Mouse (Mus musculus) small intestine, adult 2 months (tissue): ENCODE measurements around the gene Selenop. TPM values are rescaled to one million over a fixed set of nuclear protein-coding genes. Genes with fewer than 3 reads are reported as not detected.

ENCODE experiments used
- H3K27ac ChIP-seq: fragments of 200-500 bp; 2 replicates; pipeline ENCODE4 v1.5.1; 2012; ENCODE audit warnings: low read depth, low read length, control low read depth, inconsistent platforms; ENCODE audit not compliant: insufficient read depth
- H3K27me3 ChIP-seq: fragments of 200-500 bp; 2 replicates; pipeline ENCODE4 v1.6.1; 2012; ENCODE audit warnings: mild to moderate bottlenecking, moderate library complexity, low read length, inconsistent platforms; ENCODE audit not compliant: control insufficient read depth, insufficient read depth
- H3K36me3 ChIP-seq: fragments of 200-500 bp; 2 replicates; pipeline ENCODE4 v1.6.1; 2012; ENCODE audit warnings: mild to moderate bottlenecking, low read length, control low read depth, inconsistent platforms; ENCODE audit not compliant: control insufficient read depth, insufficient read depth
- H3K4me1 ChIP-seq: fragments of 200-500 bp; 2 replicates; pipeline ENCODE4 v1.6.1; 2012; ENCODE audit warnings: low read length, inconsistent platforms, mixed read lengths; ENCODE audit not compliant: control insufficient read depth, insufficient read depth, insufficient read length
- H3K4me3 ChIP-seq: fragments of 200-500 bp; 2 replicates; pipeline ENCODE4 v1.5.1; 2012; ENCODE audit warnings: low read depth, mild to moderate bottlenecking, control low read depth, inconsistent platforms, low read length, moderate library complexity
- CTCF ChIP-seq: fragments of 200-500 bp; IDR thresholded peaks from 2 replicates; pipeline ENCODE4 v1.5.1; 2012; ENCODE audit warnings: low read depth, mild to moderate bottlenecking, control low read depth, inconsistent platforms, low read length, moderate library complexity, mixed read lengths; ENCODE audit not compliant: insufficient replicate concordance, insufficient read length; ENCODE audit errors: extremely low read depth
- POLR2A ChIP-seq: fragments of 200-500 bp; IDR thresholded peaks from 2 replicates; pipeline ENCODE4 v1.6.1; 2012; ENCODE audit warnings: low read depth, mild to moderate bottlenecking, control low read depth, inconsistent platforms, low read length, moderate library complexity
- WGBS: fragments of 180-500 bp; shearing (Covaris S2); methylation state at CpG from one replicate; pipeline ENCODE4 v1.1.7; 2018; 5-methylcytosine and 5-hydroxymethylcytosine counted together
- polyA plus RNA-seq: library from polyadenylated mRNA; depleted of rRNA; stranded (reverse); fragments of >200 nt; gene quantifications from 2 replicates; pipeline ENCODE4 v1.2.3, GENCODE M21; 2012; rRNA removed

Selenop gene
- polyA plus RNA-seq, 1 experiment: 1,598 TPM

GRCm38 (mm10) chr15:3309856-3310255 lies 41.5 kb downstream of the Selenop start:
- no peak overlapping the region for H3K4me3 ChIP-seq
- no peaks in the 10 kb centered on the region for H3K4me1 ChIP-seq
- TF ChIP-seq POLR2A: no peak
- TF ChIP-seq CTCF: no peak
- no peak overlapping the region for H3K27ac ChIP-seq
- H3K27me3 ChIP-seq: no peaks in the 10 kb centered on the region
- 90% methylated on average over 3 of the region's 3 CpGs for WGBS
- no peaks in the 10 kb centered on the region for H3K36me3 ChIP-seq

- no peak for TF ChIP-seq CTCF
- TF ChIP-seq POLR2A: no peak
- Histone ChIP-seq H3K27ac (no peak overlapping the region), H3K27me3 (no peaks in the 10 kb centered on the region), H3K4me1 (no peaks in the 10 kb centered on the region), H3K4me3 (no peak overlapping the region), H3K36me3 (no peaks in the 10 kb centered on the region)
Measured at GRCm38 (mm10) chr15:3312937-3313336, 44.6 kb downstream of the Selenop start.

- Histone ChIP-seq H3K36me3 (no peaks in the 10 kb centered on the region; the same call in 1 of the 2 replicates), H3K4me3 (no peak overlapping the region), H3K27me3 (no peaks in the 10 kb centered on the region), H3K27ac (no peak overlapping the region), H3K4me1 (no peaks in the 10 kb centered on the region)
- 83% methylated on average over 2 of the region's 2 CpGs for WGBS
- TF ChIP-seq CTCF (no peak), POLR2A (no peak)
Measured at GRCm38 (mm10) chr15:3316617-3317016, 48.3 kb downstream of the Selenop start.

GRCm38 (mm10) chr15:3319929-3320328 lies 51.6 kb downstream of the Selenop start:
- Histone ChIP-seq H3K4me3 (no peak overlapping the region), H3K27ac (no peak overlapping the region), H3K27me3 (no peaks in the 10 kb centered on the region), H3K36me3 (no peaks in the 10 kb centered on the region; the same call in 1 of the 2 replicates), H3K4me1 (no peaks in the 10 kb centered on the region)
- no peak for TF ChIP-seq CTCF
- no peak for TF ChIP-seq POLR2A
- 94% methylated on average over 9 of the region's 9 CpGs for WGBS

- Histone ChIP-seq H3K4me3 (no peak overlapping the region), H3K36me3 (no peaks in the 10 kb centered on the region; the same call in 1 of the 2 replicates), H3K4me1 (no peaks in the 10 kb centered on the region), H3K27ac (no peak overlapping the region), H3K27me3 (no peaks in the 10 kb centered on the region)
- TF ChIP-seq POLR2A: no peak
- no peak for TF ChIP-seq CTCF
Measured at GRCm38 (mm10) chr15:3323041-3323440, 54.7 kb downstream of the Selenop start.

Other genes with a start within 250 kb of the Selenop start
- 0.09 and 2.5 TPM in 2 replicates for gene Ccdc152, start 35.0 kb downstream of the Selenop start, polyA plus RNA-seq